Mouse (Mus musculus) midbrain, embryonic 11.5 days (tissue): Measurements from ENCODE around the gene Agtrap. TPM values are rescaled to one million over a fixed set of nuclear protein-coding genes. Genes with fewer than 3 reads are reported as not detected.
A peak's percentile ranks its signal among the peaks of the same experiment; 100 is the strongest.

Experiments used
- ATAC-seq: fragments of 200-750 bp; cut with Nextera tagmentation; 2 replicates; pipeline ENCODE4 v1.8.0; 2017; ENCODE audit warnings: moderate TSS enrichment, moderate library complexity; ENCODE audit not compliant: low FRiP score
- DNase-seq: peaks from one replicate; pipeline ENCODE4 v3.0.0; 2015; ENCODE audit warnings: low spot score; ENCODE audit errors: missing footprints
- H3K27ac ChIP-seq: fragments of 300-500 bp; sonication (generic); 2 replicates; pipeline ENCODE4 v1.5.1; 2014; ENCODE audit warnings: low read depth, low read length
- H3K27me3 ChIP-seq: fragments of 300-500 bp; sonication (generic); 2 replicates; pipeline ENCODE4 v1.6.1; 2014; ENCODE audit warnings: mild to moderate bottlenecking, low read length, moderate library complexity, mixed read lengths; ENCODE audit not compliant: control insufficient read depth, insufficient read depth
- H3K36me3 ChIP-seq: fragments of 300-500 bp; sonication (generic); 2 replicates; pipeline ENCODE4 v1.6.1; 2014; ENCODE audit warnings: mild to moderate bottlenecking, low read length, moderate library complexity, mixed read lengths; ENCODE audit not compliant: control insufficient read depth, insufficient read depth
- H3K4me1 ChIP-seq: fragments of 300-500 bp; sonication (generic); 2 replicates; pipeline ENCODE4 v1.6.1; 2014; ENCODE audit warnings: low read length; ENCODE audit not compliant: control insufficient read depth, insufficient read depth
- H3K4me2 ChIP-seq: fragments of 300-500 bp; sonication (generic); 2 replicates; pipeline ENCODE4 v1.6.1; 2014; ENCODE audit warnings: mild to moderate bottlenecking, moderate library complexity
- H3K4me3 ChIP-seq: fragments of 300-500 bp; sonication (generic); 2 replicates; pipeline ENCODE4 v1.5.1; 2014; ENCODE audit warnings: low read depth, low read length
- H3K9ac ChIP-seq: fragments of 300-500 bp; sonication (generic); 2 replicates; pipeline ENCODE4 v1.6.1; 2014; ENCODE audit warnings: low read length
- H3K9me3 ChIP-seq: fragments of 300-500 bp; sonication (generic); 2 replicates; pipeline ENCODE4 v1.6.1; 2016; ENCODE audit warnings: low read length; ENCODE audit not compliant: control insufficient read depth
- WGBS: fragments of 180-500 bp; shearing (Covaris S2); extraction: QIAGEN DNeasy Blood & Tissue Kit; methylation state at CpG from one replicate; pipeline ENCODE4 v1.1.7; 2014; 5-methylcytosine and 5-hydroxymethylcytosine counted together
- polyA plus RNA-seq: library from polyadenylated mRNA; unstranded; fragments of >200 nt; fragmentation: Nextera tagmentation; extraction: Ambion mirVana; gene quantifications from 2 replicates; pipeline ENCODE4 v1.2.1, GENCODE M21; 2014

Agtrap gene
- polyA plus RNA-seq, 1 experiment from 2014 or later = 11.7 TPM

GRCm38 (mm10) chr4:148094161-148094560, 6.3 kb upstream of the Agtrap start:
- ATAC-seq = no peak
- H3K36me3 ChIP-seq = no peaks in the 10 kb centered on the region
- no peak for DNase-seq

GRCm38 (mm10) chr4:148092551-148093271, 4.9 kb upstream of the Agtrap start:
- Histone ChIP-seq H3K9me3 (no peaks in the 10 kb centered on the region), H3K27me3 (no peaks in the 10 kb centered on the region), H3K36me3 (no peaks in the 10 kb centered on the region), H3K27ac (no peak overlapping the region), H3K4me3 (no peak overlapping the region), H3K4me1 (peaks cover 4% of the 10 kb centered on the region; the same call in 1 of the 2 replicates), H3K4me2 (no peak overlapping the region), H3K9ac (no peak overlapping the region)
- DNase-seq = no peak
- no peak for ATAC-seq
- 92% methylated on average over 11 of the region's 11 CpGs for WGBS

More at GRCm38 (mm10) chr4:148094161-148094560, 6.3 kb upstream of the Agtrap start:
- no peak overlapping the region for H3K4me2 ChIP-seq
- no peak overlapping the region for H3K9ac ChIP-seq
- H3K9me3 ChIP-seq = no peaks in the 10 kb centered on the region
- 86% methylated on average over 5 of the region's 5 CpGs for WGBS
- H3K4me3 ChIP-seq = no peak overlapping the region
- no peaks in the 10 kb centered on the region for H3K4me1 ChIP-seq
- H3K27me3 ChIP-seq = no peaks in the 10 kb centered on the region
- no peak overlapping the region for H3K27ac ChIP-seq

GRCm38 (mm10) chr4:148091181-148091580, 3.4 kb upstream of the Agtrap start:
- Histone ChIP-seq H3K27me3 (no peaks in the 10 kb centered on the region), H3K9me3 (no peaks in the 10 kb centered on the region), H3K4me3 (no peak overlapping the region), H3K4me1 (peaks cover 10% of the 10 kb centered on the region), H3K9ac (no peak overlapping the region), H3K4me2 (no peak overlapping the region), H3K36me3 (no peaks in the 10 kb centered on the region), H3K27ac (no peak overlapping the region)
- WGBS = 84% methylated on average over 1 of the region's 1 CpGs
- DNase-seq (no peak), ATAC-seq (no peak)

- 66% methylated on average over 4 of the region's 4 CpGs for WGBS
- H3K4me1 ChIP-seq = peaks cover 13% of the 10 kb centered on the region
- H3K4me2 ChIP-seq = no peak overlapping the region
Measured at GRCm38 (mm10) chr4:148089166-148089565, 1.3 kb upstream of the Agtrap start.

GRCm38 (mm10) chr4:148087091-148087906, 532 bp downstream of the Agtrap start:
- peak overlapping the region; percentile 70 for H3K4me3 ChIP-seq
- no peaks in the 10 kb centered on the region for H3K9me3 ChIP-seq
- peak overlapping the region; percentile 81 for H3K9ac ChIP-seq
- H3K27me3 ChIP-seq = no peaks in the 10 kb centered on the region
- no peak overlapping the region for H3K27ac ChIP-seq
- DNase-seq = peak; percentile 90
- H3K4me2 ChIP-seq = peak overlapping the region; percentile 80
- 2% methylated on average over 30 of the region's 30 CpGs for WGBS
- no peaks in the 10 kb centered on the region for H3K36me3 ChIP-seq
- peaks cover 16% of the 10 kb centered on the region for H3K4me1 ChIP-seq
- ATAC-seq = peak; percentile 77

More at GRCm38 (mm10) chr4:148089166-148089565, 1.3 kb upstream of the Agtrap start:
- no peaks in the 10 kb centered on the region for H3K27me3 ChIP-seq
- DNase-seq (no peak), ATAC-seq (no peak)
- no peaks in the 10 kb centered on the region for H3K36me3 ChIP-seq
- H3K9me3 ChIP-seq = no peaks in the 10 kb centered on the region
- H3K27ac ChIP-seq = no peak overlapping the region
- no peak overlapping the region for H3K4me3 ChIP-seq
- no peak overlapping the region for H3K9ac ChIP-seq

- Histone ChIP-seq H3K27ac (no peak overlapping the region), H3K4me1 (peaks cover 16% of the 10 kb centered on the region)
Measured at GRCm38 (mm10) chr4:148085907-148086305, 1.9 kb downstream of the Agtrap start.

GRCm38 (mm10) chr4:148085131-148085906, 2.5 kb downstream of the Agtrap start:
- DNase-seq (no peak), ATAC-seq (no peak)
- 39% methylated on average over 10 of the region's 10 CpGs for WGBS
- Histone ChIP-seq H3K4me3 (no peak overlapping the region), H3K9me3 (no peaks in the 10 kb centered on the region), H3K9ac (no peak overlapping the region), H3K27me3 (no peaks in the 10 kb centered on the region), H3K27ac (no peak overlapping the region), H3K4me2 (no peak overlapping the region), H3K36me3 (no peaks in the 10 kb centered on the region), H3K4me1 (peaks cover 16% of the 10 kb centered on the region)

More at GRCm38 (mm10) chr4:148085907-148086305, 1.9 kb downstream of the Agtrap start:
- WGBS = 76% methylated on average over 3 of the region's 3 CpGs
- Histone ChIP-seq H3K36me3 (no peaks in the 10 kb centered on the region), H3K9me3 (no peaks in the 10 kb centered on the region), H3K4me2 (no peak overlapping the region), H3K27me3 (no peaks in the 10 kb centered on the region), H3K9ac (no peak overlapping the region), H3K4me3 (no peak overlapping the region)
- ATAC-seq (no peak), DNase-seq (no peak)

GRCm38 (mm10) chr4:148084261-148084714, 3.5 kb downstream of the Agtrap start:
- Histone ChIP-seq H3K36me3 (no peaks in the 10 kb centered on the region), H3K4me2 (no peak overlapping the region), H3K4me3 (no peak overlapping the region), H3K4me1 (peaks cover 16% of the 10 kb centered on the region), H3K9me3 (no peaks in the 10 kb centered on the region), H3K9ac (no peak overlapping the region), H3K27ac (no peak overlapping the region), H3K27me3 (no peaks in the 10 kb centered on the region)
- DNase-seq (no peak), ATAC-seq (no peak)
- WGBS = 3% methylated on average over 8 of the region's 8 CpGs
